Mouse (Mus musculus) stomach, embryonic 14.5 days (tissue): ENCODE results near the gene Irak3. TPM values are rescaled to one million over a fixed set of nuclear protein-coding genes. Genes with fewer than 3 reads are reported as not detected.

Source experiments
- ATAC-seq: fragments of 200-750 bp; cut with Nextera tagmentation; 2 replicates; pipeline ENCODE4 v1.8.0; 2017; ENCODE audit warnings: low read depth, moderate TSS enrichment; ENCODE audit not compliant: insufficient number of reproducible peaks, insufficient read depth, low FRiP score
- H3K27ac ChIP-seq: fragments of 300-500 bp; sonication (generic); 2 replicates; pipeline ENCODE4 v1.5.1; 2014; ENCODE audit warnings: mild to moderate bottlenecking, low read length, moderate library complexity, mixed read lengths
- H3K27me3 ChIP-seq: fragments of 300-500 bp; sonication (generic); 2 replicates; pipeline ENCODE4 v1.6.1; 2014; ENCODE audit warnings: low read length, control low read depth, mixed read lengths; ENCODE audit not compliant: control insufficient read depth, insufficient read depth
- H3K36me3 ChIP-seq: fragments of 300-500 bp; sonication (generic); 2 replicates; pipeline ENCODE4 v1.6.1; 2014; ENCODE audit warnings: mild to moderate bottlenecking, control low read depth, low read length, moderate library complexity, mixed read lengths; ENCODE audit not compliant: control insufficient read depth, insufficient read depth
- H3K4me1 ChIP-seq: fragments of 300-500 bp; sonication (generic); 2 replicates; pipeline ENCODE4 v1.6.1; 2014; ENCODE audit warnings: low read length, control low read depth, mixed read lengths; ENCODE audit not compliant: control insufficient read depth, insufficient read depth
- H3K4me2 ChIP-seq: fragments of 300-500 bp; sonication (generic); replicated peaks from 2 replicates; pipeline ENCODE4 v1.6.1; 2014; ENCODE audit warnings: low read depth, low read length, control low read depth
- H3K4me3 ChIP-seq: fragments of 300-500 bp; sonication (generic); 2 replicates; pipeline ENCODE4 v1.5.1; 2014; ENCODE audit warnings: low read depth, low read length, control low read depth
- H3K9ac ChIP-seq: fragments of 300-500 bp; sonication (generic); replicated peaks from 2 replicates; pipeline ENCODE4 v1.6.1; 2014; ENCODE audit warnings: low read depth, mild to moderate bottlenecking, control low read depth, low read length, moderate library complexity, mixed read lengths
- H3K9me3 ChIP-seq: fragments of 300-500 bp; sonication (generic); 2 replicates; pipeline ENCODE4 v1.6.1; 2016; ENCODE audit warnings: low read depth, low read length, control low read depth; ENCODE audit not compliant: control insufficient read depth
- WGBS: fragments of 180-500 bp; shearing (Covaris S2); extraction: QIAGEN DNeasy Blood & Tissue Kit; methylation state at CpG from one replicate; pipeline ENCODE4 v1.1.7; 2014; 5-methylcytosine and 5-hydroxymethylcytosine counted together
- polyA plus RNA-seq: library from polyadenylated mRNA; unstranded; fragments of >200 nt; fragmentation: Nextera tagmentation; extraction: Ambion mirVana; gene quantifications from 2 replicates; pipeline ENCODE4 v1.2.1, GENCODE M21; 2014

The Irak3 gene
- polyA plus RNA-seq, 1 experiment from 2014 or later = 0.75 TPM

DNA sequence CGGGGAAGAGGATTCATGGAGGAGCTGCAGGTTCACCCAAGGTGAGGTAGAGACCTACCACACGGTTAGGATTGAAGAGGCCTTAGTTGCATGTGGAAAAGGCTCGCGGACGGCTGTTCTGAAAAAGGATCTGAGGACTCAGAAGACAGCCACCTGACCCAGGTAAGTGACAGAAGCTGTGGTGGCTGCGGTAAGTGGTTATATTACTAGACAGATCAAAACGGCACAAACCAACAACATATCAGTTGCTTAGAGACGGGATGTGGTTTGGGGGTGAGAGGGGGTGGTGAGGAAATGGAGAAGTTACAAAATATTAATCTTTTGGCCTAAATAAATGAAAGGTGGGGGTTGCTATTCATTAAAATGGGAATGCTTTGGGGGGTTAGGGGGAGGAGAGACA lies 8.7 kb downstream of the Irak3 start:
- Histone ChIP-seq H3K27ac (no peak overlapping the region), H3K4me2 (no peak overlapping the region), H3K27me3 (no peaks in the 10 kb centered on the region), H3K36me3 (no peaks in the 10 kb centered on the region), H3K9ac (no peak overlapping the region), H3K9me3 (no peaks in the 10 kb centered on the region), H3K4me1 (no peaks in the 10 kb centered on the region), H3K4me3 (no peak overlapping the region)
- WGBS = 89% methylated on average over 8 of the region's 8 CpGs
- no peak for ATAC-seq

DNA sequence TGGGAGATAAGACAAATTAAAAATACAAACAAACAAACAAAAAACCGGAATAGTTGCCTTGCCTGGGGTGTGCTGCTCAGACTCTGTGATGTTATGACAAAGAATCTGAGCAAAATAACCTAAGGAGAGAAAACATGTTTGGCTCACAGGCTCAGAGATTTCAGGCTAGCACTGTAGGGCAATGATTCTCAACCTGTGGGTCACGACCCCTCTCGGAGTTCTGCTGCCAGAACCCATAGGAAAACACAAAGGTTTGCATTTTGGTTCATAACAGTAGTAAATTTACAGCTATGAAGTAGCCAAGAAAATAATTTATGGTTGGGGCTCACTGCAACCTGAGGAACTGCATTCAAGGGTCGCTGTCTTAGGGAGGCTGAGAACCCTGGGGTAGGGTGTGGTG lies 9.7 kb downstream of the Irak3 start:
- Histone ChIP-seq H3K4me2 (no peak overlapping the region), H3K4me3 (no peak overlapping the region), H3K4me1 (no peaks in the 10 kb centered on the region), H3K9ac (no peak overlapping the region), H3K27me3 (no peaks in the 10 kb centered on the region), H3K36me3 (no peaks in the 10 kb centered on the region), H3K27ac (no peak overlapping the region), H3K9me3 (no peaks in the 10 kb centered on the region)
- WGBS = 75% methylated on average over 4 of the region's 4 CpGs
- ATAC-seq = no peak

DNA sequence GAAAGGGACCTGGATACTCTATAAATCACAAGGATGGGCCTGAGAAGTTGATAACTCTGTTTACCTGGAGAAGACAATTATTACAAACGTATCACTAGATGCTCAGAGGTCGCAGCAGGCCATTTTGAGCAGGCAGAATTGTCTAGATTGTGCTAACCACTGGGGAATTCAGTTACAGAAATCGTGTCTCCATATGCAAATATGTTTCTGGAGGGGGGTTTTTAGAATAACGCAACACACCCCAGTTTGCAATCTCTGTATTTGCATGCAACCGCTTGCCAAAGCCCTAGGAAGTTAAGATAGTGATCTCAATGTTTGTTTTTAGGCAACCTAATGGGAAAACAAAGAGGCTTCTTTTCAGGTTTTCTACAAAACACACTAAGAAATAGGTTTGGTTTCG lies 10.8 kb downstream of the Irak3 start:
- Histone ChIP-seq H3K4me1 (no peaks in the 10 kb centered on the region), H3K9me3 (no peaks in the 10 kb centered on the region), H3K27ac (no peak overlapping the region), H3K27me3 (no peaks in the 10 kb centered on the region), H3K9ac (no peak overlapping the region), H3K36me3 (no peaks in the 10 kb centered on the region), H3K4me2 (no peak overlapping the region), H3K4me3 (no peak overlapping the region)
- 83% methylated on average over 6 of the region's 6 CpGs for WGBS
- no peak for ATAC-seq

DNA sequence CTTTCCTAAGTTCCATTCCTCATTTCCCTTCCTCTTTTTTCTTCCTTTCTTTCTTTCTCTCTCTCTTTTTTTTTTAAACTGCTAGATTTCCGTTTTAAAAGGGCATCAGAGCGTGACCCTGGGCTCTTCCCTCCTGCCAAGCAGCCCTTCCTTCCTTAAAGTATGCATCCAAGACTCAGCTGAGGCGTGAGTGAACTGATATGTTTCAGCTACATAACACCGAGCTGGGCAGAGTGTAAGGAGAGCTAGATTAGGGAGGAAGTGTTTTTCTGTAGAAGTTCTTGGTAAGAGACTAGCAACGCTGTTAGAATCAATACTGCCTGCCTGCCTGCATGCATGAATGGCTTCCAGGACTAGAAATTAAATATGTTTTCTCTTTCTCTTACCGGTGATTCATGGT lies 12.1 kb downstream of the Irak3 start:
- H3K27me3 ChIP-seq = no peaks in the 10 kb centered on the region
- no peaks in the 10 kb centered on the region for H3K4me1 ChIP-seq
- H3K36me3 ChIP-seq = no peaks in the 10 kb centered on the region
- no peak for ATAC-seq
- H3K9ac ChIP-seq = no peak overlapping the region
- no peak overlapping the region for H3K4me3 ChIP-seq
- H3K27ac ChIP-seq = no peak overlapping the region
- no peak overlapping the region for H3K4me2 ChIP-seq
- WGBS = 40% methylated on average over 6 of the region's 6 CpGs
- no peaks in the 10 kb centered on the region for H3K9me3 ChIP-seq

DNA sequence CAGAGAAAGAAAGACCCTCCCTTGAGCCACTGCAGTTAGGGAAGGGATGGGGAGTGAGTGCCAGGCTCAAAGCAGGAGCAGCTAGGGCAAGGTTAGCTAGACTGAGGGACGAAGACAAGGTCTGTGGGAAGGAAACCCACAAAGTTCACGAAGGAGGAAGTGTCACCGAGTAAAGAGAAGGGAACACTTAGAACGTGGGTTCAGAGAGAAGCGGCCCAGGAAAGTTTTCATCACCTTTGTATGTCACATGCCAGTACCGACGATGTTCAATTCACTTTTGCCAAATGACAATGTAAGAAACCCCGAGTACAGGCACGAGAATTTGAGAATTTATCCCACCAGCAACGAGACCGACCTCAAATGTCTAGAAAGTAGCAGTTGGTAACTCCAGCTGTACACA lies 12.7 kb downstream of the Irak3 start:
- no peaks in the 10 kb centered on the region for H3K27me3 ChIP-seq
- no peaks in the 10 kb centered on the region for H3K36me3 ChIP-seq
- no peak overlapping the region for H3K4me2 ChIP-seq
- 70% methylated on average over 11 of the region's 11 CpGs for WGBS
- no peak overlapping the region for H3K9ac ChIP-seq
- H3K4me3 ChIP-seq = no peak overlapping the region
- H3K9me3 ChIP-seq = no peaks in the 10 kb centered on the region
- no peak overlapping the region for H3K27ac ChIP-seq
- H3K4me1 ChIP-seq = no peaks in the 10 kb centered on the region
- no peak for ATAC-seq

DNA sequence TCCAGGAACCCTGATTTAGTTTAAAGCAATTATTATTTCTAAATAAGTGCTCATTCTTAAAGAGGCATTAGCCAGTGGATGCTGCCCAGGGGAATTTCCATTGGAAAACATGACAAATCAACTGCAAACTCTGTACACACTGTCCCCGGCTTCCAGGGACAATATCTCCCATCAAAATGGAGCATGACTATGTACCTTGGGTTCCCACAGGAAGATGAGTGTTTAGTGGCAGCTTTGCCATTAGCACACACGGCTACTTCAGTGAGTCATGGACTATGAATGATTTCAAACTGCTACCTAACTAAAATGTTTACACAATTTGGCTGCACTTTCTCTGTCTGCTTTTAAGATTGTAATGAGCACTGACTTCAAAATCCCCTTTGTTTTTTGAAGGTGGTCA lies 13.4 kb downstream of the Irak3 start:
- Histone ChIP-seq H3K4me2 (no peak overlapping the region), H3K27ac (no peak overlapping the region)
- WGBS = 47% methylated on average over 2 of the region's 2 CpGs

DNA sequence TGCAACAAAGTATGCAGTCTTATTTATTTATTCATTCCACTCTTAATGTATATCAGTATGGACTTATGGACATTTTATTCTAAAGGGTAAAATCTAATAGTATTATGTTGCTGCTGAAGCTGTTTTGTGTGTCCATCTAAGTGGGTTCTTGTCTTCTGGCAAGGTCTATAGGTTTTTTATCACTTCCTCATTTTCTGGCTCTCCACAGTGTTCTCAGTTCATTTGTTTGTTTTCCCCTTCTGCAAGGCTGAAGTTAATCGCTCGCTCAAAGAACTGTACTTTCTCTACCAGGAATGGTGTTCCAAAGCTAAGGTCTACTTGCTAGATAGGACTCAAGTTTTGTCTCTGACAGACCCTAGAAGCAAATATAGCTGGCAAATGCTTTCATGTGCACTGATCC lies 18.6 kb downstream of the Irak3 start:
- no peak for ATAC-seq
- WGBS = 84% methylated on average over 2 of the region's 2 CpGs
- H3K4me2 ChIP-seq = no peak overlapping the region

More for the DNA sequence above, 13.4 kb downstream of the Irak3 start:
- no peaks in the 10 kb centered on the region for H3K36me3 ChIP-seq
- ATAC-seq = no peak
- no peaks in the 10 kb centered on the region for H3K27me3 ChIP-seq
- no peak overlapping the region for H3K9ac ChIP-seq
- no peaks in the 10 kb centered on the region for H3K4me1 ChIP-seq
- no peak overlapping the region for H3K4me3 ChIP-seq
- no peaks in the 10 kb centered on the region for H3K9me3 ChIP-seq

DNA sequence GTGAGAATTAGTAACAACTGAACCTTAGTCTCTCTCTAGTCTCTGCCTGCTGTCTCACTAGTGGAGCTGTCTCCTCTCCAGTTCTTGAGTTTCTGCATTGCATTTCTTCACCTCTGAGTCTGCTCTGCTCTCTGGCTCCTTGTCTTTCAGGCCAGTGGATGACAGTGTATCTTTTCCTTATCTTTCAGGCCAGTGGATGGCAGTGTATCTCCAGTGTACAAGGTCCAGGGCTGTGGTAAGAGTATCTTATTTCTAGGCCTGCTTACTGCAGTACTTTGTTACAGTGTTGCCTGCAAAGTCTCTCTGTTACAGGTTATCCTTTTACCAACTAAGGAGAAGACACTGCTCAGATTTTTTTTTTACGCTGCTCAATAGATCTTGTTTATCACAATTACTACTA lies 19.0 kb downstream of the Irak3 start:
- Histone ChIP-seq H3K27ac (no peak overlapping the region), H3K27me3 (no peaks in the 10 kb centered on the region), H3K4me3 (no peak overlapping the region), H3K9me3 (no peaks in the 10 kb centered on the region), H3K36me3 (no peaks in the 10 kb centered on the region), H3K4me1 (no peaks in the 10 kb centered on the region), H3K4me2 (no peak overlapping the region), H3K9ac (no peak overlapping the region)
- no peak for ATAC-seq
- WGBS = 91% methylated on average over 1 of the region's 1 CpGs

More for the DNA sequence above, 18.6 kb downstream of the Irak3 start:
- no peak overlapping the region for H3K4me3 ChIP-seq
- no peaks in the 10 kb centered on the region for H3K4me1 ChIP-seq
- H3K9ac ChIP-seq = no peak overlapping the region
- no peaks in the 10 kb centered on the region for H3K9me3 ChIP-seq
- no peak overlapping the region for H3K27ac ChIP-seq
- no peaks in the 10 kb centered on the region for H3K36me3 ChIP-seq
- no peaks in the 10 kb centered on the region for H3K27me3 ChIP-seq

DNA sequence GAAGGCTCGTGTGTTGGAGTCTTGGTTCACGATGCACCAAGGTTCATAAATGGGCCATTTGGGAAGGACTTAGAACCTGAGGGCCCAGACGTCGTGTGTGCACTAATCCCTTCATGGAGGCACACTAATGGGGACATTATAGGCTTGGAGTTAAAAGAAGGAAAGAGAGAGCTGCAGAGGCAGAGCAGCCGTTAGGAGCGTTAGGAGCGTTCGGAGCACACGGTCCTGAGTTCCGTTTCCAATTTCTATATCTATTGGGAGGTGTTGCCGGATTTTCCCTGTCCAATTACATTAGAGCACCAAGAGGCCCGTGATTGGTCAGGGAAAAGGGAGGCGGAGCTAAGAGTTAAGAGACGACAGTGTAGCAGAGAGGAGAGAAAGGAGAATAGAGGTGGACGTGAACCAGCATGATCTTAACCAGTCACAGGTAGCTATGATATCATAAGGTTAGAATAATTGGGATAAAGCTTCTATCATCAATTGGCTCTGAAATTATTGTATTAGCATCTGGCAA lies 27.7 kb downstream of the Irak3 start:
- Histone ChIP-seq H3K27me3 (no peaks in the 10 kb centered on the region), H3K9ac (no peak overlapping the region), H3K4me3 (no peak overlapping the region), H3K27ac (no peak overlapping the region), H3K36me3 (no peaks in the 10 kb centered on the region), H3K9me3 (no peaks in the 10 kb centered on the region), H3K4me2 (no peak overlapping the region), H3K4me1 (no peaks in the 10 kb centered on the region)
- ATAC-seq = no peak
- WGBS = 86% methylated on average over 15 of the region's 15 CpGs
